Mouse (Mus musculus): ENCODE results near the gene Lbhd2. TPM values are rescaled to one million over a fixed set of nuclear protein-coding genes. Genes with fewer than 3 reads are reported as not detected.

Lbhd2 gene
- polyA plus RNA-seq, 1 experiment from 2014 or later: 1.2 TPM

GRCm38 (mm10) chr12:111375559-111375958 is 31.1 kb upstream of the Lbhd2 start:
- H3K27ac ChIP-seq (ENCODE audit: low read length): peak overlapping the region; percentile 72

GRCm38 (mm10) chr12:111376053-111376452 is 30.6 kb upstream of the Lbhd2 start:
- H3K4me3 ChIP-seq (ENCODE audit: low read length): peak overlapping the region; percentile 98
- no peaks in the 10 kb centered on the region for H3K9me3 ChIP-seq (ENCODE audit: control insufficient read depth, low read length)
- peak overlapping the region; percentile 98 for H3K9ac ChIP-seq (ENCODE audit: low read depth, low read length)
- no peaks in the 10 kb centered on the region for H3K27me3 ChIP-seq (replicated peaks; ENCODE audit: control insufficient read depth, insufficient read depth, low read length)
- no peak for ATAC-seq
- H3K4me1 ChIP-seq (ENCODE audit: control insufficient read depth, insufficient read depth, low read length): peaks cover 35% of the 10 kb centered on the region
- H3K4me2 ChIP-seq (ENCODE audit: low read depth, low read length): peak overlapping the region; percentile 89
- no peaks in the 10 kb centered on the region for H3K36me3 ChIP-seq (ENCODE audit: control insufficient read depth, insufficient read depth, low read length)
- H3K27ac ChIP-seq (ENCODE audit: low read length): peak overlapping the region; percentile 72
- 13% methylated on average over 6 of the region's 6 CpGs for WGBS

More at GRCm38 (mm10) chr12:111375559-111375958, 31.1 kb upstream of the Lbhd2 start:
- 47% methylated on average over 12 of the region's 12 CpGs for WGBS
- no peaks in the 10 kb centered on the region for H3K36me3 ChIP-seq (ENCODE audit: control insufficient read depth, insufficient read depth, low read length)
- H3K9me3 ChIP-seq (ENCODE audit: control insufficient read depth, low read length): no peaks in the 10 kb centered on the region
- no peak for ATAC-seq
- H3K9ac ChIP-seq (ENCODE audit: low read depth, low read length): peak overlapping the region; percentile 98
- H3K27me3 ChIP-seq (replicated peaks; ENCODE audit: control insufficient read depth, insufficient read depth, low read length): no peaks in the 10 kb centered on the region
- peak overlapping the region; percentile 89 for H3K4me2 ChIP-seq (ENCODE audit: low read depth, low read length)
- peak overlapping the region; percentile 98 for H3K4me3 ChIP-seq (ENCODE audit: low read length)
- H3K4me1 ChIP-seq (ENCODE audit: control insufficient read depth, insufficient read depth, low read length): peaks cover 37% of the 10 kb centered on the region

- Histone ChIP-seq H3K4me3 (ENCODE audit: low read length) (peak overlapping the region; percentile 98), H3K9ac (ENCODE audit: low read depth, low read length) (peak overlapping the region; percentile 98), H3K27ac (ENCODE audit: low read length) (peak overlapping the region; percentile 99), H3K27me3 (replicated peaks; ENCODE audit: control insufficient read depth, insufficient read depth, low read length) (no peaks in the 10 kb centered on the region), H3K36me3 (ENCODE audit: control insufficient read depth, insufficient read depth, low read length) (no peaks in the 10 kb centered on the region), H3K9me3 (ENCODE audit: control insufficient read depth, low read length) (no peaks in the 10 kb centered on the region), H3K4me1 (ENCODE audit: control insufficient read depth, insufficient read depth, low read length) (peaks cover 33% of the 10 kb centered on the region), H3K4me2 (ENCODE audit: low read depth, low read length) (peak overlapping the region; percentile 89)
- under 1% methylated on average over 48 of the region's 49 CpGs for WGBS
- peak; percentile 31 for ATAC-seq
These were observed 29.7 kb upstream of the Lbhd2 start for GRCm38 (mm10) chr12:111376826-111377331.

GRCm38 (mm10) chr12:111377376-111377973 is 29.1 kb upstream of the Lbhd2 start, which contains the start of gene Cdc42bpb:
TSS of gene Cdc42bpb (minus strand) at chr12:111377718.
- no peaks in the 10 kb centered on the region for H3K36me3 ChIP-seq (ENCODE audit: control insufficient read depth, insufficient read depth, low read length)
- H3K27ac ChIP-seq (ENCODE audit: low read length): peak within 1 kb of the TSS; percentile 99
- under 1% methylated on average over 86 of the region's 94 CpGs for WGBS
- H3K4me3 ChIP-seq (ENCODE audit: low read length): peak within 1 kb of the TSS; percentile 98
- H3K9ac ChIP-seq (ENCODE audit: low read depth, low read length): peak within 1 kb of the TSS; percentile 98
- H3K4me1 ChIP-seq (ENCODE audit: control insufficient read depth, insufficient read depth, low read length): peaks cover 32% of the 10 kb centered on the region
- no peaks in the 10 kb centered on the region for H3K27me3 ChIP-seq (replicated peaks; ENCODE audit: control insufficient read depth, insufficient read depth, low read length)
- peak within 1 kb of the TSS; percentile 89 for H3K4me2 ChIP-seq (ENCODE audit: low read depth, low read length)
- peak; percentile 93 for ATAC-seq
- H3K9me3 ChIP-seq (ENCODE audit: control insufficient read depth, low read length): no peaks in the 10 kb centered on the region

GRCm38 (mm10) chr12:111377986-111378490 is 28.6 kb upstream of the Lbhd2 start:
- under 1% methylated on average over 32 of the region's 32 CpGs for WGBS
- Histone ChIP-seq H3K27me3 (replicated peaks; ENCODE audit: control insufficient read depth, insufficient read depth, low read length) (no peaks in the 10 kb centered on the region), H3K9me3 (ENCODE audit: control insufficient read depth, low read length) (no peaks in the 10 kb centered on the region), H3K36me3 (ENCODE audit: control insufficient read depth, insufficient read depth, low read length) (no peaks in the 10 kb centered on the region), H3K27ac (ENCODE audit: low read length) (peak overlapping the region; percentile 99), H3K4me1 (ENCODE audit: control insufficient read depth, insufficient read depth, low read length) (peaks cover 32% of the 10 kb centered on the region), H3K4me3 (ENCODE audit: low read length) (peak overlapping the region; percentile 98), H3K9ac (ENCODE audit: low read depth, low read length) (peak overlapping the region; percentile 98), H3K4me2 (ENCODE audit: low read depth, low read length) (peak overlapping the region; percentile 77)
- ATAC-seq: peak; percentile 64

GRCm38 (mm10) chr12:111378812-111379211 is 27.8 kb upstream of the Lbhd2 start:
- WGBS: 68% methylated on average over 12 of the region's 12 CpGs
- Histone ChIP-seq H3K9me3 (ENCODE audit: control insufficient read depth, low read length) (no peaks in the 10 kb centered on the region), H3K27me3 (replicated peaks; ENCODE audit: control insufficient read depth, insufficient read depth, low read length) (no peaks in the 10 kb centered on the region), H3K9ac (ENCODE audit: low read depth, low read length) (peak overlapping the region; percentile 98), H3K4me2 (ENCODE audit: low read depth, low read length) (peak overlapping the region; percentile 77), H3K36me3 (ENCODE audit: control insufficient read depth, insufficient read depth, low read length) (no peaks in the 10 kb centered on the region), H3K27ac (ENCODE audit: low read length) (no peak overlapping the region), H3K4me1 (ENCODE audit: control insufficient read depth, insufficient read depth, low read length) (peaks cover 29% of the 10 kb centered on the region), H3K4me3 (ENCODE audit: low read length) (peak overlapping the region; percentile 98)
- no peak for ATAC-seq

GRCm38 (mm10) chr12:111385883-111386641 is 20.5 kb upstream of the Lbhd2 start:
- peak; percentile 75 for ATAC-seq
- WGBS: 79% methylated on average over 13 of the region's 13 CpGs
- H3K4me3 ChIP-seq (ENCODE audit: low read length): no peak overlapping the region
- no peaks in the 10 kb centered on the region for H3K9me3 ChIP-seq (ENCODE audit: control insufficient read depth, low read length)
- H3K36me3 ChIP-seq (ENCODE audit: control insufficient read depth, insufficient read depth, low read length): no peaks in the 10 kb centered on the region
- H3K4me2 ChIP-seq (ENCODE audit: low read depth, low read length): no peak overlapping the region
- no peaks in the 10 kb centered on the region for H3K27me3 ChIP-seq (replicated peaks; ENCODE audit: control insufficient read depth, insufficient read depth, low read length)
- peak overlapping the region; percentile 60 for H3K27ac ChIP-seq (ENCODE audit: low read length)
- no peak overlapping the region; the same call in 1 of the 2 replicates for H3K9ac ChIP-seq (ENCODE audit: low read depth, low read length)
- peaks cover 10% of the 10 kb centered on the region for H3K4me1 ChIP-seq (ENCODE audit: control insufficient read depth, insufficient read depth, low read length)

GRCm38 (mm10) chr12:111386642-111387120 is 19.9 kb upstream of the Lbhd2 start:
- Histone ChIP-seq H3K9ac (ENCODE audit: low read depth, low read length) (peak overlapping the region; percentile 6; the same call in 1 of the 2 replicates), H3K9me3 (ENCODE audit: control insufficient read depth, low read length) (no peaks in the 10 kb centered on the region), H3K27ac (ENCODE audit: low read length) (peak overlapping the region; percentile 60), H3K4me3 (ENCODE audit: low read length) (no peak overlapping the region), H3K4me1 (ENCODE audit: control insufficient read depth, insufficient read depth, low read length) (peaks cover 10% of the 10 kb centered on the region), H3K36me3 (ENCODE audit: control insufficient read depth, insufficient read depth, low read length) (no peaks in the 10 kb centered on the region), H3K4me2 (ENCODE audit: low read depth, low read length) (0 out of 2 replicates have a peak overlapping the region, but pooled peaks have one; percentile 5), H3K27me3 (replicated peaks; ENCODE audit: control insufficient read depth, insufficient read depth, low read length) (no peaks in the 10 kb centered on the region)
- 29% methylated on average over 8 of the region's 8 CpGs for WGBS
- ATAC-seq: peak; percentile 94

GRCm38 (mm10) chr12:111387146-111387545 is 19.5 kb upstream of the Lbhd2 start:
- Histone ChIP-seq H3K36me3 (ENCODE audit: control insufficient read depth, insufficient read depth, low read length) (no peaks in the 10 kb centered on the region), H3K27me3 (replicated peaks; ENCODE audit: control insufficient read depth, insufficient read depth, low read length) (no peaks in the 10 kb centered on the region), H3K9ac (ENCODE audit: low read depth, low read length) (no peak overlapping the region), H3K4me2 (ENCODE audit: low read depth, low read length) (no peak overlapping the region), H3K27ac (ENCODE audit: low read length) (peak overlapping the region; percentile 66; the same call in 1 of the 2 replicates), H3K4me1 (ENCODE audit: control insufficient read depth, insufficient read depth, low read length) (peaks cover 10% of the 10 kb centered on the region), H3K4me3 (ENCODE audit: low read length) (no peak overlapping the region), H3K9me3 (ENCODE audit: control insufficient read depth, low read length) (no peaks in the 10 kb centered on the region)
- WGBS: 76% methylated on average over 4 of the region's 4 CpGs
- peak; percentile 44; the same call in 1 of the 2 replicates for ATAC-seq
